Mouse (Mus musculus) stomach, embryonic 16.5 days (tissue): ENCODE data around the gene Hnrnpa1. TPM values are rescaled to one million over a fixed set of nuclear protein-coding genes. Genes with fewer than 3 reads are reported as not detected.

Experiments
- ATAC-seq: fragments of 200-750 bp; cut with Nextera tagmentation; 2 replicates; pipeline ENCODE4 v1.8.0; 2017; ENCODE audit warnings: moderate number of reproducible peaks, moderate TSS enrichment; ENCODE audit not compliant: insufficient read depth, low FRiP score
- H3K27ac ChIP-seq: fragments of 300-500 bp; sonication (generic); 2 replicates; pipeline ENCODE4 v1.5.1; 2014; ENCODE audit warnings: low read length
- H3K27me3 ChIP-seq: fragments of 300-500 bp; sonication (generic); 2 replicates; pipeline ENCODE4 v1.6.1; 2014; ENCODE audit warnings: low read length, control low read depth, mixed read lengths; ENCODE audit not compliant: control insufficient read depth, insufficient read depth
- H3K36me3 ChIP-seq: fragments of 300-500 bp; sonication (generic); 2 replicates; pipeline ENCODE4 v1.6.1; 2014; ENCODE audit warnings: low read length; ENCODE audit not compliant: control insufficient read depth, insufficient read depth
- H3K4me1 ChIP-seq: fragments of 300-500 bp; sonication (generic); 2 replicates; pipeline ENCODE4 v1.6.1; 2014; ENCODE audit warnings: low read length, control low read depth, mixed read lengths; ENCODE audit not compliant: control insufficient read depth, insufficient read depth
- H3K4me2 ChIP-seq: fragments of 300-500 bp; sonication (generic); 2 replicates; pipeline ENCODE4 v1.6.1; 2014; ENCODE audit warnings: low read depth, low read length, mixed read lengths
- H3K4me3 ChIP-seq: fragments of 300-500 bp; sonication (generic); replicated peaks from 2 replicates; pipeline ENCODE4 v1.5.1; 2014; ENCODE audit warnings: mild to moderate bottlenecking, low read length
- H3K9ac ChIP-seq: fragments of 300-500 bp; sonication (generic); 2 replicates; pipeline ENCODE4 v1.6.1; 2014; ENCODE audit warnings: low read length
- H3K9me3 ChIP-seq: fragments of 300-500 bp; sonication (generic); replicated peaks from 2 replicates; pipeline ENCODE4 v1.6.1; 2016; ENCODE audit warnings: low read length, control low read depth; ENCODE audit not compliant: control insufficient read depth
- WGBS: fragments of 180-500 bp; shearing (Covaris S2); extraction: QIAGEN DNeasy Blood & Tissue Kit; methylation state at CpG from one replicate; pipeline ENCODE4 v1.1.7; 2014; 5-methylcytosine and 5-hydroxymethylcytosine counted together
- microRNA counts: library from miRNA; unstranded; fragments of <30 nt; microRNA quantifications from one replicate; lab custom pipeline; 2016
- microRNA-seq: library from miRNA; unstranded; fragments of <30 nt; microRNA quantifications from one replicate; pipeline ENCODE4, GENCODE M21; 2016
- polyA plus RNA-seq: library from polyadenylated mRNA; unstranded; fragments of >200 nt; fragmentation: Nextera tagmentation; extraction: Ambion mirVana; gene quantifications from 2 replicates; pipeline ENCODE4 v1.2.1, GENCODE M21; 2015

The Hnrnpa1 gene
- polyA plus RNA-seq, 1 experiment from 2014 or later: 529 TPM

- Histone ChIP-seq H3K36me3 (peaks cover 21% of the 10 kb centered on the region), H3K9ac (no peak overlapping the region), H3K9me3 (no peaks in the 10 kb centered on the region), H3K27me3 (no peaks in the 10 kb centered on the region), H3K4me2 (no peak overlapping the region), H3K27ac (no peak overlapping the region), H3K4me1 (no peaks in the 10 kb centered on the region), H3K4me3 (no peak overlapping the region)
- WGBS: 88% methylated on average over 4 of the region's 4 CpGs
- ATAC-seq: no peak
Measured at GRCm38 (mm10) chr15:103292673-103293345, 52.6 kb downstream of the Hnrnpa1 start.

- Histone ChIP-seq H3K4me1 (no peaks in the 10 kb centered on the region), H3K36me3 (peaks cover 21% of the 10 kb centered on the region), H3K4me3 (no peak overlapping the region), H3K9ac (no peak overlapping the region), H3K4me2 (no peak overlapping the region), H3K9me3 (no peaks in the 10 kb centered on the region), H3K27me3 (no peaks in the 10 kb centered on the region), H3K27ac (no peak overlapping the region)
- WGBS: 95% methylated on average over 2 of the region's 2 CpGs
- ATAC-seq: no peak
Measured at GRCm38 (mm10) chr15:103293375-103293774, 53.1 kb downstream of the Hnrnpa1 start.

- Histone ChIP-seq H3K27ac (no peak overlapping the region), H3K4me2 (no peak overlapping the region), H3K36me3 (peaks cover 21% of the 10 kb centered on the region), H3K4me1 (peaks cover 1% of the 10 kb centered on the region; the same call in 1 of the 2 replicates), H3K27me3 (no peaks in the 10 kb centered on the region), H3K4me3 (no peak overlapping the region), H3K9ac (no peak overlapping the region), H3K9me3 (no peaks in the 10 kb centered on the region)
- no peak for ATAC-seq
- 85% methylated on average over 2 of the region's 2 CpGs for WGBS
Measured at GRCm38 (mm10) chr15:103294649-103295048, 54.4 kb downstream of the Hnrnpa1 start.

GRCm38 (mm10) chr15:103295851-103296250 lies 55.6 kb downstream of the Hnrnpa1 start:
- no peak overlapping the region for H3K4me2 ChIP-seq
- no peak overlapping the region for H3K4me3 ChIP-seq
- no peaks in the 10 kb centered on the region for H3K27me3 ChIP-seq
- H3K9ac ChIP-seq: no peak overlapping the region
- no peak overlapping the region for H3K27ac ChIP-seq
- peaks cover 13% of the 10 kb centered on the region; the same call in 1 of the 2 replicates for H3K4me1 ChIP-seq
- 22% methylated on average over 5 of the region's 5 CpGs for WGBS
- no peak for ATAC-seq
- H3K9me3 ChIP-seq: no peaks in the 10 kb centered on the region
- H3K36me3 ChIP-seq: peaks cover 21% of the 10 kb centered on the region

MicroRNA genes within 50 kb of the gene (microRNA counts, 519-probe panel; counts per million panel counts)
- 3,201 counts per million, percentile 74 among the panel's probes with 10 or more counts for microRNA mmu-miR-148b (lab: Ali Mortazavi, UCI)

Small RNAs within 50 kb of the gene (microRNA-seq; reads per million reads assigned to microRNA genes)
- 192 reads per million, percentile 62 among the genes with 10 or more reads in this experiment for gene Mir148b

Other genes with a start within 250 kb of the Hnrnpa1 start
- 2.0 and 2.5 TPM in 2 replicates for gene Hoxc8, start 249.8 kb upstream of the Hnrnpa1 start, polyA plus RNA-seq
- 3.3 and 3.8 TPM in 2 replicates for gene Hoxc6, start 242.2 kb upstream of the Hnrnpa1 start, polyA plus RNA-seq
- 19.0 and 20.0 TPM in 2 replicates for gene Hoxc4, start 221.5 kb upstream of the Hnrnpa1 start, polyA plus RNA-seq
- 20.1 and 21.1 TPM in 2 replicates for gene Smug1, start 73.3 kb upstream of the Hnrnpa1 start, polyA plus RNA-seq
- 88.3 and 91.8 TPM in 2 replicates for gene Cbx5, start 616 bp upstream of the Hnrnpa1 start, polyA plus RNA-seq
- 8.7 and 11.1 TPM in 2 replicates for gene Nfe2, start 18.0 kb downstream of the Hnrnpa1 start, polyA plus RNA-seq
- 265 and 272 TPM in 2 replicates for gene Copz1, start 32.3 kb downstream of the Hnrnpa1 start, polyA plus RNA-seq
- gene Gpr84, start 70.2 kb downstream of the Hnrnpa1 start, polyA plus RNA-seq: 0.15 and 0.59 TPM in 2 replicates
- gene Zfp385a, start 99.7 kb downstream of the Hnrnpa1 start, polyA plus RNA-seq: 6.9 and 7.0 TPM in 2 replicates
- 58.9 and 59.0 TPM in 2 replicates for gene Itga5, start 126.3 kb downstream of the Hnrnpa1 start, polyA plus RNA-seq
- not detected in 2 replicates for gene Gtsf1, start 190.0 kb downstream of the Hnrnpa1 start, polyA plus RNA-seq
- gene Gtsf2, start 208.0 kb downstream of the Hnrnpa1 start, polyA plus RNA-seq: not detected in 2 replicates
- gene Nckap1l, start 213.4 kb downstream of the Hnrnpa1 start, polyA plus RNA-seq: 4.5 and 4.6 TPM in 2 replicates